Mouse (Mus musculus) liver, postnatal 0 days (tissue): Measurements from ENCODE around the gene Hoxa3.

ENCODE experiments used
- CTCF ChIP-seq: sonication (generic); IDR thresholded peaks from 2 replicates; pipeline ENCODE4 v1.5.1; 2016; ENCODE audit warnings: antibody characterized with exemption, low read depth
- EP300 ChIP-seq: IDR thresholded peaks from 2 replicates; pipeline ENCODE4 v1.6.1; 2016; ENCODE audit warnings: antibody characterized with exemption, low read depth, mild to moderate bottlenecking

- TF ChIP-seq CTCF: no peak
- no peak for TF ChIP-seq EP300
Observed at GRCm38 (mm10) chr6:52196811-52197210, 16.3 kb downstream of the Hoxa3 start.
